Mouse (Mus musculus): ENCODE measurements around the gene Capzb.

Capzb gene

GRCm38 (mm10) chr4:139192499-139193175 is at the start of gene Capzb:
Gene Capzb, plus strand, starts transcription at chr4:139192899.
- DNase-seq (ENCODE audit: extremely low read depth, insufficient read length, low spot score): peak; percentile 94

DNA sequence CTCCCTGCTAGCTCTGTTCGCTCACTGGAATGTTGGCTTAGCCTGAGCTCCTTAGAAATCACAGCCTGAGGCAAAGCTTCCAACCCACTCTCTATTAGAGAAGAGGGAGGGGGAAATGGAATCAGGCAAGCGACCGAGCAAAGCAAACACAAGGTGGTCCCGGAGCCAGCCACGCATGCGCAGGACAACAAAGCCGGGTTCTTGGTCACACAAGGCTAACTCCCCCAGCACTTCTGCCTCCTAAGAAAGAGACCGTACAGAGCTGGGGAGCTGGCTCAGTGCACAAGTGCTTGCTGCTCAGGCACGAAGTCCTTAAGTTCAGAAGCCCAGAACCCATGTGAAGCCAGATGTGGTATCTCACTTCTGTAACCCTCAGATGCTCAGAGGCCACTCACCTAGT is 49.7 kb upstream of the Capzb start:
- no peak for DNase-seq (ENCODE audit: extremely low read depth, insufficient read length, low spot score)

- no peak for DNase-seq (ENCODE audit: extremely low read depth, insufficient read length, low spot score)
Observed at GRCm38 (mm10) chr4:139144577-139144976, 48.1 kb upstream of the Capzb start.

DNA sequence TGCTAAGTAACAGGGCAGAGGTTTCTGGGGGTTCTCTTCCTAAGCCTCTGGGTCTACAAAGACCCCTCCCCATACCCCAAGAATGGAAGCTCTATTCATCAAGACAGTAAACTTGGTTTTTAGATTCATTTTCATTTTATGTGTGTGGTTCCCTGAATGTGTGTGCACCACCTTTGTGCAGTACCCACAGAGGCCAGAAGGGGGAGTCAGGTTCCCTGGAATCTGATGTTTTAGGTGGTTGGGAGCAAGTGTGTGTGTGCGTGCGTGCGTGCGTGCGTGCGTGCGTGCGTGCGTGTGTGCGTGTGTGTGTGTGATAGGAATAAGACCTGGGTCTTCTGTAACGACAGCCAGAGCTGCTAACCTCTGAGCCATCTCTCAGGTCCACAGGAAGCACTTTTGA is 47.5 kb upstream of the Capzb start:
- no peak for DNase-seq (ENCODE audit: extremely low read depth, insufficient read length, low spot score)

DNA sequence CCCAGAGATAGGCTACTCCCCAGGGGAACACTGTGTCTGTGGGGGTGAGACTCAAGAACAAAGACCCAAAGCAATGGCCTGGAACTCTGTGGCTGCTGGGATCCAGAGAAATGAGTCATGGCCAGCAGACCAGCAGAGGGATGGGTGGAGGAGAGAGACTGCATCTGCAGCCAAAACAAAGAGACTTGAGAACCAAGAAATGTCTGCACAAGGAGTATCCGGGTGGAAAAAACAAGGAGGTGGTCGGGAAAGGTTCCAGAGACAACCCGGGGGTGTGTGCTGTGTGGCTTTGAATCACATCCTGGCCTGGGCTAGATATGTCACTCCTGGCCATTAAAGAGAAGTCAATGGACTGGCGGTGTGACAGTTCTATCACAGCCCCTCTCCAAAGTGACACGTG is 45.9 kb upstream of the Capzb start:
- DNase-seq (ENCODE audit: extremely low read depth, insufficient read length, low spot score): peak; percentile 83

- no peak for DNase-seq (ENCODE audit: extremely low read depth, insufficient read length, low spot score)
Observed at GRCm38 (mm10) chr4:139151370-139151769, 41.3 kb upstream of the Capzb start.

- DNase-seq (ENCODE audit: extremely low read depth, insufficient read length, low spot score): peak; percentile 20
Observed at GRCm38 (mm10) chr4:139154576-139155307, 38.0 kb upstream of the Capzb start.

GRCm38 (mm10) chr4:139156538-139156937 is 36.2 kb upstream of the Capzb start:
- DNase-seq (ENCODE audit: extremely low read depth, insufficient read length, low spot score): no peak

DNA sequence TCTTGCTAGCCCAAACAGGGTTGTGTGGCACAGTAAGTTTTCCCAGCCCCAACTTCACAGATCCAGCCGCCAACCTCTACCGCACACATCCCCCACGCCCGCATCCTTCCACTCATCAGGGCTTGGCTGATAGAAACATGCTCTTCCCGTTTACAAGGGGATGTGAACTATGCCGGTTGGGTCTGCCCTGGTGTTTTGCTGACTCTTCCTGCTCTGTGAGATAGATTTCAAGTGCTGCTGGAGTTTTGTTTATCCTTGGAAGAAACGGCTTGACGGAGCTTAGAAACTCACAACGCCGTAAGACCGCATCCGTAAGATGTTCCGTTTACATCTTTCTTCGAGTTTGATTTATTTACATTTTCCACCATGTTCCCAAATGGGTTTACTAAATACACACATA is 34.3 kb upstream of the Capzb start:
- DNase-seq (ENCODE audit: extremely low read depth, insufficient read length, low spot score): no peak

GRCm38 (mm10) chr4:139161076-139161475 is 31.6 kb upstream of the Capzb start:
- no peak for DNase-seq (ENCODE audit: extremely low read depth, insufficient read length, low spot score)

DNA sequence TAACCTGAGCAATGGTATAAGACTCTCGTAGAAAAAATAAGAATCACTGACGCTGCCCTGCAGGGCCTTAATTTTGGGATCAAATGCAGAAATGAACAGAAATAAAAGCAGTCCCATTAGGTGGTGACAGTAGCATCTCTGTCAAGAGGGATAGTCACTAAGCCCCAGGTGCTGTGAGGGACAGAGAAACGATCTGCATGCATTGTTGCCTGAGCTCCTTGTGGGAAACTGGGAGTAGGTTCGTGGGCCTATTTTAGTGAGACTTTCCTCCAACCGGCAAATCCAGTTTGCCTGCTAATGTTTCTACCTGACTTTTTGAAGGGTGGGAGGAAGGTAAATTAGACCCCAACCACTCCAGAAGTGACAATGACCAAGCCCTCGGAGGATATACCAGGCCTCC is 28.6 kb upstream of the Capzb start:
- no peak for DNase-seq (ENCODE audit: extremely low read depth, insufficient read length, low spot score)

- DNase-seq (ENCODE audit: extremely low read depth, insufficient read length, low spot score): no peak
Observed at GRCm38 (mm10) chr4:139165259-139165658, 27.4 kb upstream of the Capzb start.

GRCm38 (mm10) chr4:139166244-139166643 is 26.5 kb upstream of the Capzb start:
- no peak for DNase-seq (ENCODE audit: extremely low read depth, insufficient read length, low spot score)

GRCm38 (mm10) chr4:139167107-139167506 is 25.6 kb upstream of the Capzb start:
- no peak for DNase-seq (ENCODE audit: extremely low read depth, insufficient read length, low spot score)

DNA sequence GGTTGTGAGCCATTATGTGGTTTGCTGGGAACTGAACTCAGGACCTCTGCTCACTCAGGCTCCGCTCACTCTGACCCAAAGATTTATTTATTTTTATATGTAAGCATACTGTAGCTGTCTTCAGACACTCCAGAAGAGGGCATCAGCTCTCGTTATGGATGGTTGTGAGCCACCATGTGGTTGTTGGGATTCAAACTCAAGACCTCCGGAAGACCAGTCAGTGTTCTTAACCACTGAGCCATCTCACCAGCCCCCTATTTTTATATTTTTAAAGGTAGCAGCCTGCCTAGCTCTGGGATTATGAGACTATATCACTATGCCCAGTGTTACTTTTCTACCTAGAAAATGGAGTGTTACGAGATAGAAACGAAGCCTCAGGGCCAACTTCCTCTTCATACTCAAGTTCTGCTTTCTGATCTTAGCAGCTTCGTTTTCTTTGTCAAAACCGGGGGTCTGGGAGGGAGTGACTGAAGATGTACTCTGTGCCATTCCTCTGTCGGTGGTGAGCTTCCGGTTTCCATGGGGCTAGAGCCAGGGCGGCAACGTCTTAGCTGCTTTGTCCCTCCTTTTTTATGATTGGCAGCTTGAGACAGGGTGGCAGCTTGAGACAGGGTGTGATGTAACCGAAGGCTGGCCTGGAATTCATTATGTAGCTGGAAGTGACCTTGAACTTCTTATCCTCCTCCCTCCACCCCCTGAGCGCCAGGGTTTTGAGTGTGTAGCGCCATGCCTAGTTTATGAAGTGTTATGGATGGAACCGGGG is 23.5 kb upstream of the Capzb start:
- no peak for DNase-seq (ENCODE audit: extremely low read depth, insufficient read length, low spot score)

- DNase-seq (ENCODE audit: extremely low read depth, insufficient read length, low spot score): no peak
Observed at GRCm38 (mm10) chr4:139169748-139170279, 22.9 kb upstream of the Capzb start.

DNA sequence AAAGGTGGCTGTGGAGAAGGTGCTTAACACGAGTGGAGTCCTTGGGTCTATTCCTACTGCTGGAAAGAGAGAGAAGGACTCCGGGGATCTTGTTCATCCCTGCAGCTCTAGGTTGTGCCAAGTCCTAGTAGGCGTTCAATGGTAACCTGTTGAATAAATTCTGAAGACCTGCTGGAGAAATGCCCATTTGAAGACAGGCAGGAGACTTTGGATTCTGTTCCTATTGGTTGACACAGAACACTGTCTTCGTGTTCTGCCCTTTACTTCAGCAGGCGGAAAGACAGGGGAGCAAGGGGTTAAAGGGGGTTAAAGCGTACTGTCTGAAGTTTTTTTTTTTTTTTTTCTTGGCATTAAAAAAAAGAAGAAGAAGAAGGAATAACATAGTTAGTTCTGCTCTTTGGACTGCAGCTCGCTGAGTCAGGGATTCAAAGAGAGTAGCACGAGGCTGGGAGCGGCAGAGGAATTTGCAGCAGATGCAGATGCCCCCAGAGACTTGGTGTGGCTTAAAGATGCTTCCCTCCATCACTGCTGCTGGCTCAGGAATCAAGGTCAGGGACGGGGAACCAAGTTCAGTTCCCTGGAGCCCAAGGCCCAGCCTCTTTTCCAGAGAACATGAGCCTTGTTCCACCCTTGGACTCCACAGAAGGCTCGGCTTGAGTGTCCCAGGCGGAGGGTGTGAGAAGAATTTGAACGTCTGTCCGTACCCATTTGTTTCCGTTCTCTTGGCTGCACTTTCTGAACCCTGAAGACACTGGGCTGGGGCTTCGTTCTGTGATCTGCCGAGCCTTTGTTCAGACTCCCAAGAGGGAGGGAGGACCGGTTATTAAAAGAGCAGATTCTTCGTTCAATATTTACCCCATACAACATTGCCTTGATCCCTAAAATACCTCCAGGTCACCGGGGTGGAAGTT is 17.4 kb upstream of the Capzb start:
- DNase-seq (ENCODE audit: extremely low read depth, insufficient read length, low spot score): no peak

GRCm38 (mm10) chr4:139176023-139176422 is 16.7 kb upstream of the Capzb start:
- no peak for DNase-seq (ENCODE audit: extremely low read depth, insufficient read length, low spot score)

- DNase-seq (ENCODE audit: extremely low read depth, insufficient read length, low spot score): no peak
Observed at GRCm38 (mm10) chr4:139177921-139178320, 14.8 kb upstream of the Capzb start.

GRCm38 (mm10) chr4:139178377-139178776 is 14.3 kb upstream of the Capzb start:
- DNase-seq (ENCODE audit: extremely low read depth, insufficient read length, low spot score): no peak
